Mouse (Mus musculus) hindbrain, embryonic 15.5 days (tissue): ENCODE results near the gene Tgm5. TPM values are rescaled to one million over a fixed set of nuclear protein-coding genes. Genes with fewer than 3 reads are reported as not detected.

ENCODE experiments used
- ATAC-seq: fragments of 200-750 bp; cut with Nextera tagmentation; 2 replicates; pipeline ENCODE4 v1.8.0; 2017; ENCODE audit warnings: low read depth, moderate number of reproducible peaks, moderate TSS enrichment; ENCODE audit not compliant: low FRiP score
- H3K27ac ChIP-seq: fragments of 300-500 bp; sonication (generic); replicated peaks from 2 replicates; pipeline ENCODE4 v1.5.1; 2015; ENCODE audit warnings: mild to moderate bottlenecking, inconsistent platforms
- H3K27me3 ChIP-seq: fragments of 300-500 bp; sonication (generic); 2 replicates; pipeline ENCODE4 v1.6.1; 2015; ENCODE audit warnings: control low read depth, inconsistent platforms
- H3K36me3 ChIP-seq: fragments of 300-500 bp; sonication (generic); 2 replicates; pipeline ENCODE4 v1.6.1; 2015; ENCODE audit warnings: control low read depth, inconsistent platforms
- H3K4me1 ChIP-seq: fragments of 300-500 bp; sonication (generic); replicated peaks from 2 replicates; pipeline ENCODE4 v1.6.1; 2015; ENCODE audit warnings: control low read depth, inconsistent platforms
- H3K4me2 ChIP-seq: fragments of 300-500 bp; sonication (generic); 2 replicates; pipeline ENCODE4 v1.6.1; 2015; ENCODE audit warnings: moderate library complexity, mild to moderate bottlenecking, inconsistent platforms
- H3K4me3 ChIP-seq: fragments of 300-500 bp; sonication (generic); 2 replicates; pipeline ENCODE4 v1.5.1; 2015; ENCODE audit warnings: mild to moderate bottlenecking, inconsistent platforms
- H3K9ac ChIP-seq: fragments of 300-500 bp; sonication (generic); 2 replicates; pipeline ENCODE4 v1.6.1; 2015; ENCODE audit warnings: inconsistent platforms
- H3K9me3 ChIP-seq: fragments of 300-500 bp; sonication (generic); 2 replicates; pipeline ENCODE4 v1.6.1; 2016; ENCODE audit warnings: control low read depth, inconsistent platforms
- WGBS: fragments of 180-500 bp; shearing (Covaris S2); methylation state at CpG from one replicate; pipeline ENCODE4 v1.1.7; 2015; 5-methylcytosine and 5-hydroxymethylcytosine counted together
- polyA plus RNA-seq: library from polyadenylated mRNA; unstranded; fragments of >200 nt; fragmentation: Nextera tagmentation; extraction: Ambion mirVana; gene quantifications from 2 replicates; pipeline ENCODE4 v1.2.1, GENCODE M21; 2015

The Tgm5 gene
- polyA plus RNA-seq, 1 experiment from 2014 or later = not detected

GRCm38 (mm10) chr2:121082626-121083025 lies 3.0 kb downstream of the Tgm5 start:
- Histone ChIP-seq H3K9ac (no peak overlapping the region), H3K4me1 (no peaks in the 10 kb centered on the region)
- 96% methylated on average over 1 of the region's 1 CpGs for WGBS

GRCm38 (mm10) chr2:121074747-121075146 lies 10.9 kb downstream of the Tgm5 start:
- H3K36me3 ChIP-seq = no peaks in the 10 kb centered on the region
- no peaks in the 10 kb centered on the region for H3K4me1 ChIP-seq
- no peaks in the 10 kb centered on the region for H3K27me3 ChIP-seq
- no peak overlapping the region for H3K9ac ChIP-seq
- H3K27ac ChIP-seq = no peak overlapping the region
- no peak overlapping the region for H3K4me2 ChIP-seq
- H3K4me3 ChIP-seq = no peak overlapping the region
- ATAC-seq = no peak
- no peaks in the 10 kb centered on the region for H3K9me3 ChIP-seq
- WGBS = 86% methylated on average over 7 of the region's 7 CpGs

More at GRCm38 (mm10) chr2:121082626-121083025, 3.0 kb downstream of the Tgm5 start:
- H3K4me3 ChIP-seq = no peak overlapping the region
- H3K4me2 ChIP-seq = no peak overlapping the region
- no peaks in the 10 kb centered on the region for H3K9me3 ChIP-seq
- H3K27ac ChIP-seq = no peak overlapping the region
- H3K27me3 ChIP-seq = no peaks in the 10 kb centered on the region
- ATAC-seq = no peak
- H3K36me3 ChIP-seq = no peaks in the 10 kb centered on the region

- Histone ChIP-seq H3K9me3 (no peaks in the 10 kb centered on the region), H3K9ac (no peak overlapping the region), H3K27ac (no peak overlapping the region), H3K4me2 (no peak overlapping the region), H3K36me3 (no peaks in the 10 kb centered on the region), H3K4me1 (no peaks in the 10 kb centered on the region), H3K27me3 (no peaks in the 10 kb centered on the region), H3K4me3 (no peak overlapping the region)
- 84% methylated on average over 6 of the region's 6 CpGs for WGBS
- no peak for ATAC-seq
Measured at GRCm38 (mm10) chr2:121071871-121072270, 13.8 kb downstream of the Tgm5 start.

- Histone ChIP-seq H3K36me3 (no peaks in the 10 kb centered on the region), H3K9ac (no peak overlapping the region), H3K4me3 (no peak overlapping the region), H3K27ac (no peak overlapping the region), H3K27me3 (no peaks in the 10 kb centered on the region), H3K4me1 (no peaks in the 10 kb centered on the region), H3K4me2 (no peak overlapping the region), H3K9me3 (no peaks in the 10 kb centered on the region)
- WGBS = 63% methylated on average over 6 of the region's 6 CpGs
- ATAC-seq = no peak
Measured at GRCm38 (mm10) chr2:121069506-121069905, 16.1 kb downstream of the Tgm5 start.

GRCm38 (mm10) chr2:121067116-121067515 lies 18.5 kb downstream of the Tgm5 start:
- Histone ChIP-seq H3K9ac (no peak overlapping the region), H3K36me3 (no peaks in the 10 kb centered on the region), H3K4me2 (no peak overlapping the region), H3K9me3 (no peaks in the 10 kb centered on the region), H3K27ac (no peak overlapping the region), H3K27me3 (no peaks in the 10 kb centered on the region), H3K4me1 (no peaks in the 10 kb centered on the region), H3K4me3 (no peak overlapping the region)
- ATAC-seq = no peak
- 52% methylated on average over 4 of the region's 4 CpGs for WGBS

GRCm38 (mm10) chr2:121061315-121061714 lies 24.3 kb downstream of the Tgm5 start:
- 89% methylated on average over 2 of the region's 2 CpGs for WGBS
- ATAC-seq = no peak
- H3K27me3 ChIP-seq = no peaks in the 10 kb centered on the region

GRCm38 (mm10) chr2:121057997-121058396 lies 27.6 kb downstream of the Tgm5 start:
- no peak overlapping the region for H3K4me3 ChIP-seq
- 78% methylated on average over 6 of the region's 6 CpGs for WGBS
- ATAC-seq = no peak
- no peaks in the 10 kb centered on the region for H3K4me1 ChIP-seq
- H3K9ac ChIP-seq = no peak overlapping the region
- H3K4me2 ChIP-seq = no peak overlapping the region
- no peaks in the 10 kb centered on the region for H3K27me3 ChIP-seq
- no peaks in the 10 kb centered on the region for H3K9me3 ChIP-seq
- H3K27ac ChIP-seq = no peak overlapping the region
- H3K36me3 ChIP-seq = no peaks in the 10 kb centered on the region

More at GRCm38 (mm10) chr2:121061315-121061714, 24.3 kb downstream of the Tgm5 start:
- no peak overlapping the region for H3K4me3 ChIP-seq
- H3K27ac ChIP-seq = no peak overlapping the region
- H3K4me1 ChIP-seq = no peaks in the 10 kb centered on the region
- no peaks in the 10 kb centered on the region for H3K9me3 ChIP-seq
- no peaks in the 10 kb centered on the region for H3K36me3 ChIP-seq
- H3K4me2 ChIP-seq = no peak overlapping the region
- no peak overlapping the region for H3K9ac ChIP-seq

GRCm38 (mm10) chr2:121055915-121056314 lies 29.7 kb downstream of the Tgm5 start:
- Histone ChIP-seq H3K9me3 (no peaks in the 10 kb centered on the region), H3K27me3 (no peaks in the 10 kb centered on the region), H3K4me2 (no peak overlapping the region), H3K27ac (no peak overlapping the region), H3K9ac (no peak overlapping the region), H3K4me1 (no peaks in the 10 kb centered on the region), H3K36me3 (no peaks in the 10 kb centered on the region), H3K4me3 (no peak overlapping the region)
- 92% methylated on average over 6 of the region's 6 CpGs for WGBS
- no peak for ATAC-seq

- no peak overlapping the region for H3K4me3 ChIP-seq
Measured at GRCm38 (mm10) chr2:121054060-121054459, 31.6 kb downstream of the Tgm5 start.

GRCm38 (mm10) chr2:121052176-121052575 lies 33.5 kb downstream of the Tgm5 start:
- Histone ChIP-seq H3K27ac (no peak overlapping the region), H3K9ac (no peak overlapping the region), H3K9me3 (no peaks in the 10 kb centered on the region), H3K36me3 (no peaks in the 10 kb centered on the region), H3K27me3 (no peaks in the 10 kb centered on the region), H3K4me2 (no peak overlapping the region), H3K4me3 (no peak overlapping the region), H3K4me1 (no peaks in the 10 kb centered on the region)
- ATAC-seq = no peak
- 92% methylated on average over 5 of the region's 5 CpGs for WGBS

More at GRCm38 (mm10) chr2:121054060-121054459, 31.6 kb downstream of the Tgm5 start:
- Histone ChIP-seq H3K9me3 (no peaks in the 10 kb centered on the region), H3K27me3 (no peaks in the 10 kb centered on the region), H3K36me3 (no peaks in the 10 kb centered on the region), H3K9ac (no peak overlapping the region), H3K27ac (no peak overlapping the region), H3K4me1 (no peaks in the 10 kb centered on the region), H3K4me2 (no peak overlapping the region)
- ATAC-seq = no peak
- 80% methylated on average over 2 of the region's 2 CpGs for WGBS

GRCm38 (mm10) chr2:121045653-121046052 lies 40.0 kb downstream of the Tgm5 start:
- H3K9me3 ChIP-seq = no peaks in the 10 kb centered on the region
- H3K27ac ChIP-seq = no peak overlapping the region
- ATAC-seq = no peak
- H3K4me1 ChIP-seq = no peaks in the 10 kb centered on the region
- H3K9ac ChIP-seq = no peak overlapping the region
- WGBS = 63% methylated on average over 4 of the region's 4 CpGs
- no peak overlapping the region for H3K4me3 ChIP-seq
- H3K4me2 ChIP-seq = no peak overlapping the region
- no peaks in the 10 kb centered on the region for H3K36me3 ChIP-seq
- no peaks in the 10 kb centered on the region for H3K27me3 ChIP-seq

- no peak overlapping the region for H3K4me3 ChIP-seq
- ATAC-seq = no peak
- 53% methylated on average over 5 of the region's 5 CpGs for WGBS
Measured at GRCm38 (mm10) chr2:121041098-121041497, 44.5 kb downstream of the Tgm5 start.

GRCm38 (mm10) chr2:121039382-121039781 lies 46.3 kb downstream of the Tgm5 start:
- Histone ChIP-seq H3K4me3 (no peak overlapping the region), H3K4me1 (no peaks in the 10 kb centered on the region), H3K36me3 (no peaks in the 10 kb centered on the region), H3K27ac (no peak overlapping the region), H3K9ac (no peak overlapping the region), H3K4me2 (no peak overlapping the region), H3K9me3 (no peaks in the 10 kb centered on the region), H3K27me3 (no peaks in the 10 kb centered on the region)
- no peak for ATAC-seq
- 96% methylated on average over 1 of the region's 1 CpGs for WGBS

More at GRCm38 (mm10) chr2:121041098-121041497, 44.5 kb downstream of the Tgm5 start:
- H3K4me1 ChIP-seq = no peaks in the 10 kb centered on the region
- no peak overlapping the region for H3K27ac ChIP-seq
- H3K9ac ChIP-seq = no peak overlapping the region
- H3K27me3 ChIP-seq = no peaks in the 10 kb centered on the region
- no peaks in the 10 kb centered on the region for H3K36me3 ChIP-seq
- no peaks in the 10 kb centered on the region for H3K9me3 ChIP-seq
- no peak overlapping the region for H3K4me2 ChIP-seq
